Mouse (Mus musculus) gastrocnemius, adult 8-10 months (tissue): ENCODE data around the gene E2f1. TPM values are rescaled to one million over a fixed set of nuclear protein-coding genes. Genes with fewer than 3 reads are reported as not detected.
A peak's percentile ranks its signal among the peaks of the same experiment; 100 is the strongest.

Experiments
- DNase-seq, 2 experiments: peaks; one replicate each; pipeline ENCODE4 v3.0.0; 2022; ENCODE audit warnings: low spot score in 2 of 2
- total RNA-seq, 4 experiments: library from RNA; stranded (reverse); gene quantifications; 2 replicates each; pipeline ENCODE4 v1.2.4; 2022

The E2f1 gene
- total RNA-seq, 4 experiments from 2014 or later = 0.13 to 0.34 (median 0.27) TPM; not detected in 1

DNA sequence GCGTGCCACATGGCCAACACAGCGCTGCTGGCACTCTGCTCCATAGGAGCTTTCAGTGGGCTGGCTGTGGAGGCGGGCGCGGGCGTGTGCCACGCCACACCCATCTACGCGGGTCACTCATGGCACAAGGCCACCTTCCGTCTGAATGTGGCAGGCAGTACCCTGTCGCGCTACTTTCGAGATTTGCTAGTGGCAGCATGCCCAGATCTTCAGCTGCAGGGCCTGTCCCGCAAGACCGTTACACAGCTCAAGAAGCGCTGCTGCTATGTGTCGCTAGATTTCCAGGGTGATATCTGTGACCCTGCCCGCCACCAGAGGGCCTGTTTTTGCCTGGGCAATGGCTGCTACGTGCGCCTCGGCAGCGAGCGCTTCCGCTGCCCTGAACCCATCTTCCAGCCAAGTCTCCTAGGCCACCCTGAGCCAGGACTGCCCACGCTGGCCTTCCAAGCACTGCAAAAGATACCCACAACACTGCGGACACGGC is 17.2 kb downstream of the E2f1 start:
- DNase-seq = peak; percentile 57 to 72

- peak in 1 of 2 experiments; percentile 15 for DNase-seq
Observed at GRCm38 (mm10) chr2:154551927-154552326, 17.8 kb downstream of the E2f1 start.

GRCm38 (mm10) chr2:154551476-154551875 is 18.2 kb downstream of the E2f1 start, which contains the start of gene Actl10:
TSS of gene Actl10 (plus strand) at chr2:154551776.
- DNase-seq = no peak

- no peak for DNase-seq
Observed at GRCm38 (mm10) chr2:154550937-154551336, 18.8 kb downstream of the E2f1 start.

DNA sequence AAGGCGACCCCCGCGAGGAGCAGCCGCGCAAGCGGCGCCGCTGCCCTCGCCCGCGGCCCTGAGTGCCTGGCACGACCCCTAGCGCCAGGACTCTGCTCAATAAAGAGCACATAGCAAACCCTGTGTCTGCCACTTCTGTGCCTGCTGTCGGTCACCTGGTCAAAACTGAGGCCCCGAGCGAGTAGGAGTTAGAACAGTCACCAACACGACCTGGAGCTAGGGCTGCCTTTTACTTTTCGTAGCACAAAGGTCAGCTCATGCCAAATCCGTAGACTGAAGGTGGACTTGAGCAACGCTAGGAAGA is 19.9 kb downstream of the E2f1 start:
- no peak for DNase-seq

- peak in 1 of 2 experiments; percentile 28 for DNase-seq
Observed at GRCm38 (mm10) chr2:154549127-154549885, 20.4 kb downstream of the E2f1 start.

DNA sequence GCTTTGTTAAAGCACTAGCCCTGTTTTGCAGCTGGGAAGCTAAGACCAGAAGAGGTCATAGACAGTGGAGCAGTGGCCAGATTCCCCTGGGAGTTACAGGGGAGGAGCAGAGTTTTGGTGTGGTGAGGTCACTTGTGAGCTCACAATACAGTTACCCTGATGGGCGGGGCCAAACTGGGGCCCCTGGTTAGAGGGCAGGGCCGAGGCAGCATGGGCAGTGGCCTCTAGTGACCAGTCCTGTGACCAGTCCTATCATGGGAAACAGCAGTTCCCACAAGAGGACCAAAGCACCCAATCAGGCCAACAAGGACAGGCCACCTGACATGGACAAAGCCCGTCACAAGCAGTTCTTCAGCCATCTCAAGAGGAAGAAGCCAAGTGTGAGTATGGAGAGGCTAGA is 21.0 kb downstream of the E2f1 start:
- DNase-seq = no peak

DNA sequence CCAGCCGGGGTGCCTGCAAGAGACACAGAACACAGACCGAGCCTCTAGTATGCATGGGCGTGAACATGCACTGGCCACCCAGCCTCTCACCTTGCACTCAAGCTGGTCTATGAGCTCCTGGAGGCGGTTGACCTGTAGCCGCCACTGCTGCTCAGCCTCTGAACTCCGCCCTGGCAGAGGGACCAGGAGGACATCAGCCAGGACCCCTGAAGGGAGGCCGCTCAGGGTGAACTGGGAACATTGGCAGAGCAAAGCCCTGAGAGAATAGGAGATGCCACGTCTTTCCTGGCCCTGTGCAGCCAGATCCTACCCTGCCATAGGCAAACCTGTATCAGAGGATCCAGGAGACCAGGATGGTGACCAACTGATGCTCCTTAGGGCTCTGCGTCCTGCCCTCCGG is 23.0 kb downstream of the E2f1 start, which contains the start of gene 1700003F12Rik:
Gene 1700003F12Rik (plus strand): TSS at position 375 of the 400 bp plus-strand sequence.
- no peak for DNase-seq

- peak; percentile 71 to 80 for DNase-seq
Observed at GRCm38 (mm10) chr2:154543567-154544347, 25.9 kb downstream of the E2f1 start.

- DNase-seq = no peak
Observed at GRCm38 (mm10) chr2:154541630-154542029, 28.1 kb downstream of the E2f1 start.

- no peak for DNase-seq
Observed at GRCm38 (mm10) chr2:154539720-154540119, 30.0 kb downstream of the E2f1 start.

- DNase-seq = no peak
Observed at GRCm38 (mm10) chr2:154538710-154539109, 31.0 kb downstream of the E2f1 start.

GRCm38 (mm10) chr2:154538310-154538709 is 31.4 kb downstream of the E2f1 start:
- DNase-seq = no peak

GRCm38 (mm10) chr2:154534704-154535270 is 34.9 kb downstream of the E2f1 start:
- DNase-seq = no peak

GRCm38 (mm10) chr2:154532888-154533287 is 36.8 kb downstream of the E2f1 start:
- no peak for DNase-seq

- no peak for DNase-seq
Observed at GRCm38 (mm10) chr2:154526531-154526930, 43.2 kb downstream of the E2f1 start.

DNA sequence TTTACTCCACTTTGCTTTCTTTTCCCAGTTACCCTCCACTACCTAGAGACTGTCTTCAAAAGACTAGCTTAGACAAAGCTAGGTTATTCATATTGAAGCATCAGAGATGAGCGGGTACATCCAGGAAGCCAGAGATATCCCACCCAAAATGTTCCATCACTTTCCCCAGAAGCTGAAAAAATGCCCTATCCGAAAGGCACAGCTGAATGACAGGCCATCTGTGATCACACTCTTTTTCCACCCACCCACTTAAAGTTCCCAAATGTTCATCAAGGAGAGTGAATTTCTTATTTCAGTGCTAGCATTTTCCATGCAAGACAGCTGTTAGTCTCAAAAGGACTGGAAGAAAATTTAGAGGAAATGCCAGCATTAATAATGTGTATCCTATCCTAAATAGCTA is 44.4 kb downstream of the E2f1 start:
- no peak for DNase-seq

- no peak for DNase-seq
Observed at GRCm38 (mm10) chr2:154522334-154522733, 47.4 kb downstream of the E2f1 start.

DNA sequence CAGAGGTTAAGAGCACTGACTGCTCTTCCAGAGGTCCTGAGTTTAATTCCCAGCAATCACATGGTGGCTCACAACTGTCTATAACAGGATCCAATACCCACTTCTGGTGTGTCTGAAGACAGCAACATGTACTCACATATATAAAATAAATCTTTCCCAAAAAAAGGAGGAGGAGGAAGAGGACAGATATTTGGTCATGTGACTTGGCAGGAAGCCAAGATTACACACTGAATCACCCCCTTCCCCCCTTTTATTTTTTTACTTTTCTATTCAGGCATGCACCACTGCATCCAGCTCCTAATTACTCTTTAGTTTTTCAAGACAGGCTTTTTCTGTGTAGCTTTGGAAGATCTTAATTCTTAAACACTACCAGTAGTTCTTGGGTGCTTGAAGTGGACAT is 48.2 kb downstream of the E2f1 start:
- no peak for DNase-seq

DNA sequence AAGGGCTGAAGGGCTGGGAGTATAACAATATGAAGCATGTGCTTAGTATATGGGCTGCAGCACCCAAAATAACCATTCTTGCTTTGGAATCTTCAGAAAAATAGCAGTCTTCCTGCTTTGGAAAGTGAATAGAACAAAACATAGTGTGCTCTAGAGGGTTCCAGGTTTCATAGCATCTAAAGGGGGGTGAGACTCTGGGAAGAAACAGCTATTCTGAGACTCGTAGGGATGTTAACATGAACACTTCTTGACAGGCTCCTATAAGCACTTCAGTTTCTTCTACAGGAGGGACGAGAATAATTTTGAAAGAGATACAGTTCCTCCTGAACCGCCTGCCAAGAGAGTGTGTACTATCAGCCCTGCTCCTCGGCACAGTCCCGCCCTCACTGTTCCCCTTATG is 52.3 kb downstream of the E2f1 start:
- DNase-seq = no peak

GRCm38 (mm10) chr2:154516944-154517343 is 52.7 kb downstream of the E2f1 start:
- no peak for DNase-seq

DNA sequence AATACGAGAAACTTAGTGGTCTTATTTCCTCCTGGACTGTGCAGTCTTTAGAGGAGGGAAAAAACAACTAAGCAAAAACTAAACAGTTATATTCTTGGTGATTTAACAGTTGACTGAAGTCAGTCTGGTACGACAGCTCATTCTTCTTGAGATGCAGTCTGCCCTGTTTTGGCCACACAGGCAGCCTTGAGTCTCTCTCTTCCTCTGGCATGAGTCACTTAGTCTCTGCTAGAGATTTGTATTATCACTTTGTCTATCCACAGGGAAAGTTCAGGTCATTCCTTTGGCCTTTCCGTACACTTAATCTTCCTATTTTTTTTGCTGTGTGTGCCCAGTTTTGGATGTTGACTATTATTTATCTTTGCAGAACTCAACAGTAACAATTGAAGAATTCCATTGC is 59.6 kb downstream of the E2f1 start:
- no peak for DNase-seq
